In the genomic region with DNA sequence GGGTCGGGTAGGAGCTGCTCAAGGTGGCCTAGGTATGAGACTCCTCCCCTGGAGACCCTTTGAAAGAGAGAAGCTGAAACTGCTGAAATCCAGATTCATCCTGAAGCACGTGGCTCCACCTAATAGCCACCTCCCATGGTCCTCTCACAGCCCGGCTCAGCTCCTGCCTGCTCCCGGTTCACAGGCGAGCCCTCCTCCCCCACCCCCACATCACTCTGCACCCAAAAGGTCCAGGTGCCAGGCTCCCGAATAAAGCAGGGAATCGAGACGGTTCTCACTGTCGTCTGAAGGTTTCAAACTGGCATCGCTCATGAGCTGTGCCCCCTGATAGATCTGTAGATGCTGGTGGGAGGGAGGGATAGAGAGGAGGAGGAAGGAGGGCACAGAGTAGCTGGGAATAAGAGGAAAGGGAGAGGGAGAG, we compare ENCODE assay signal across 1 mouse cellular context.
TF ChIP-seq lines count a peak whose summit lies in the region.

No protein-coding gene starts in this region.

TF ChIP-seq in MEL, 35 proteins besides CTCF, POLR2A, EP300 and RAD21 (continued from another document):
- no peak for TF ChIP-seq CHD2 (IDR thresholded peaks at IDR 0.05; ENCODE audit: low read length)
- TF ChIP-seq MAFK (IDR thresholded peaks at IDR 0.05; ENCODE audit: borderline replicate concordance, low read depth, low read length), result no peak
TF ChIP-seq in MEL: peak in this region for 1.
